Mouse (Mus musculus) left cerebral cortex, adult 8-10 months (tissue): Measurements from ENCODE around the gene Hectd1. TPM values are rescaled to one million over a fixed set of nuclear protein-coding genes. Genes with fewer than 3 reads are reported as not detected.

ENCODE experiments used
- DNase-seq, 2 experiments: peaks; one replicate each; pipeline ENCODE4 v3.0.0; 2022; ENCODE audit warnings: low spot score in 2 of 2
- total RNA-seq, 4 experiments: library from RNA; stranded (reverse); gene quantifications; 2 replicates each; pipeline ENCODE4 v1.2.4; 2022

Gene Hectd1
- total RNA-seq, 4 experiments from 2014 or later, result 77.1 to 85.4 (median 79.4) TPM

- DNase-seq, result no peak
Observed at GRCm38 (mm10) chr12:51843576-51844520, 14.5 kb upstream of the Hectd1 start.

GRCm38 (mm10) chr12:51842081-51842864 is 12.9 kb upstream of the Hectd1 start:
- DNase-seq, result no peak

GRCm38 (mm10) chr12:51839856-51840255 is 10.5 kb upstream of the Hectd1 start:
- DNase-seq, result no peak

DNA sequence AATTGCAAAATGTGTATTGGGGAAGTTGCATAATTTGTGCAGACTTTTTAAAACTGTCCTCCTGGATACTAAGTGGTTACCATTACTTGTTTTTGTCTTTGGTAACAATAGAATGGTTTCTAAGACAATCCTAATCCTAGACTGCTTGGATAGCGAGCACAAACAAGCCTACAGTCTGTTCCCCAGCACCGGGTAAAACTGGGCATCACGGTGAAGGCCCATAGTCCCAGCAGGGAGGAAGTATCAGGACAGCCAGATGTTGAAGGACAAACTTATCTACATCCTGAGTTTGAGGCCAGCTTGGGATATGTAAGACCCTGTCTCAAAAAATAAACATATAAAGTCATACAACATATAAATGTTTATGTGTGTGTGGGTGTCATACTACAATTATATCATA is 5.9 kb upstream of the Hectd1 start:
- DNase-seq, result no peak

DNA sequence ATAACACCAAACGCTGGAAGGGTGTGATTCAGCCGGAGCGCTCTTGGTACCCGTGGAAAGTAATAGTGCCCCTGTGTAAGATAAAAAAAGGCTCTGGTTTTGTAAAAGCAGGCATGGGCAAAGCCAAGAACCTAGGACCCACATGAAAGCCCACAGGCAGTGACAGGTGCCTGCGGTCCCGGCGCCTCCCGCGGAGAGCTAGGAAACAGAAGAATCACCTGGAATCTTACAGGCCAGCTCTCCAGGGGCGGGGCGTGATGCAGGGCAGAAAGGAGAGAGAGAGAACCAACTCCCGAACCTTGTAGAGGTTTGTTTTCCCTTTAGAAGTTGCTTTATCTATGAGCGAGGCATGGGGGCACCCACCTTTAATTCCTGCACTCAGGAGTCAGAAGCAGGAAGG is 2.6 kb upstream of the Hectd1 start:
- no peak for DNase-seq

- DNase-seq, result no peak
Observed at GRCm38 (mm10) chr12:51831296-51831695, 2.0 kb upstream of the Hectd1 start.

DNA sequence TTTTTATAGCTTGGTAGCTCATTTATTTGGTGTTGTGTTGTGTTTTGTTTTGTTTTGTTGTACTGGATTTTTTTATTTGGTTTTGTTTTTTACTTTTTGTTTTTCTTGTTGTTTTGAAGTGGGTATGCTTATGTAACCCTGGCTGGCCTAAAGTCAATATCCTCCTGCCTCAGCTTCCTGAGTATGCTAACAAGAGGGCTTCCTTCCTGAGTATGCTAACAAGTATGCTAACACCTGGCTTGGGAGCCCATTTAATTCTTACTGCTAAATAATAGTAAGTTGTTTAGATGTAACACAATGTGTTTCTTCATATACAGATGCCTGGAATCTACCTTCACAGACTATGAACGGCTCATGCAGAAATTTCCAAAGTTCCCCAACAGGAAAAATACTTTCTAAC is 1.3 kb upstream of the Hectd1 start:
- no peak for DNase-seq

DNA sequence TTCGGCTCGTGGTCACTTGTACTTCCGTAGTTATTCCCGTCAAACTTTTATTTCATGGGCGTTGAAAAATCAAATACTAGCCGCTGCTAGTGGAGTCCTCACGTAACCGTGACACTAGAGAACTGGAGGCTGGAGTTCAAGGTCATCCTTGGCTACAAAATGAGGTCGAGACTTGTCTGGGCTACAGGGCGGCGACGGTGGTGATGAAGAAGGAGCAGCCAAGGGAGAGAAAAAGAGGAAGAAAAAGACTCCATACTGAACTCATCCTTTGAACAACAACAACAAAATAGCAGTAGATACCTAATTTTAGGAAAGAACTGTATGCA is 704 bp upstream of the Hectd1 start:
- no peak for DNase-seq

DNA sequence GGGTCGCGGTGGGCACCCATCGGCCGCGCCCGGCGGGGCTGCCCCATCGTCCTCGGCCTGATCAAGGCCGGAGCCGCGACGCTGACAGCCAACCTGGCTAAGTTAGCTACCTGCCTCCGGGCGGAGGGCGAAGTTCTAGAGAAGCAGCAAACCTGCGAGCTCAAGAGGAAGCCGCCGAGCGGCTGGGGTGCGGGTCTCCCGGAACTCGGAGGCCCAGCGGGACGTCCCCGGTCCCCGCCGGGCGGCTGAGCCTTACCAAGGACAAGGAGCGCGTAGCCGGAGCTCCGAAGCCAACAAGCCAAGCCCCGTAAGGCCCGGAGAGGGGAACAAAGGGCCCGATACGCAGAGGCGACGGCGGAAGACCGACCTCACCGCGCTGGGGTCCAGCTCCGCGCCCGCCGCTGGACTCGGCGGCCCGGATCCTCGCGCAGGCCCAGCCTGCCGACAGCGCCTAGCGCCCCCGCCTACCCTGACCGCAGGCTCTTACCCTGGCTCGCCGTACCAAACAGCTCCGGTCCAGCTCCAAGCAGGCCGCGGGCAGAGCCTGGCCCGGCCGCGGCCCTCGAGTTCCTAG is 533 bp downstream of the Hectd1 start:
- DNase-seq, result no peak

DNA sequence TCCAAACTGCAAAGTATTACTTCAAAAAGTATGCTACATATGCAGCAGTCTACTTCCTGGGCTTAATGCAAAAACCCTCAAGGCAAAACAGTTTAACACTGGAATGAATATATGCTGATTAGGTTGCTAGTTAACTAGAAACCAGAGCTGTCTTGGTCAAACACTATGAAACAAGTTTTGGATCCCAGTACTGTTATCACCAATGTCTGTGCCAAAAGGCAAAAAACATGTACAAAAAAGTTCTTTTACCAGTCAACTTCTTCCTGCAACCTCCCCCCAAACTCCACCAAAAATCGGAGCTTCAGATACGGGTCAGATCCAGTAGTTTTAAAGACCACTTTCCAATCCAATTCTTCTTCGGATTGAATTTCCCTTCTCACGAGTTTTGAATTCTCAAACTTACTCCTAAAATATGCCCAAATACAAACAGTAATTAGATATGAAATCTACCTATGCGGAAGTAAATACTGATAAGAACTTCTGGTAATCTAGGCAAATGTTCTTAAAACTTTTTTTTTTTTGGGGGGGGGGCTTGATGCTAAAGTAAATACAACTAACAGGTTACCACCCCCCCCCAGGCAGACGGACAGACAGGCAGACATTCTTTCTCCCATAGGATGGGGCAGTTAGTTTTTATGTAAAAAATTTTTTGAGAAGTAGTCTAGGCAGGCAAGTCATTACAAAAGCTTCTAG is 1.2 kb downstream of the Hectd1 start:
- no peak for DNase-seq

- DNase-seq, result no peak
Observed at GRCm38 (mm10) chr12:51825338-51825737, 4.0 kb downstream of the Hectd1 start.

DNA sequence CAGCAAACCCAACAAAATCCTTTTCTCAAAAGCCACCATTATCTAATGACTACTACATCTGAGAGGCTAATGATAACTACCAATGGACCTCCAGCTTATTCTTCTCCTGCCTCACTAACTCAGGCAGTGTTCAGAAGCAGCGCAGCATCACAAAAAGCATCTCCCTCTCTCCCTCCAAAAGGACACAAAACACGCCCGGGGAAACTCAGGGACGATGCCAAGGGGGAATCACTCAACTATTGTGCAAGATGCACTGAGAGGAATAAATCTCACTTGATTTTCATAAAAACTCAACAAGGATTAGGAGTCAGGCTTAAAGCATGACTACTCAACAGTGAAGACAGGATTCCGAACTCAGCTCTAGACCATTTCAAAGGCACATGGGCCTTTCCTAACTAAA is 6.0 kb downstream of the Hectd1 start:
- DNase-seq, result no peak

DNA sequence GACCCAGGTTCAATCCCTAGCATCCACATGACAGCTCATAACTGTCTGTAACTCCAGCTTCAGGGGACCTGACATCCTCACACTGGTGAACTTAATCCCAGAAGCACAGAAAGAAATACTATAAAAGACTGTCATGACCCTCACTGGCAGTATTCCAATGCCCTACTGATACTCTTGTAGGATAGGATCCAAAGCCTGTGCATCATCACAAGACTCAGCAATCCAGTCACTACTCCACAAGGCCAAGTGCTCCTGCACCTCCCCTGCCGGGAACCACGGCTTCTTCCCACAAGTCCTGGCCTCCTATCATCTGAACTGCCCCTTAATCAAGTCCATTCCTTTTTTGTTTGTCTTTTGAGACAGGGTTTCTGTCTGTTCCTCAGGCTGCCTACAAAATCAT is 6.5 kb downstream of the Hectd1 start:
- no peak for DNase-seq

DNA sequence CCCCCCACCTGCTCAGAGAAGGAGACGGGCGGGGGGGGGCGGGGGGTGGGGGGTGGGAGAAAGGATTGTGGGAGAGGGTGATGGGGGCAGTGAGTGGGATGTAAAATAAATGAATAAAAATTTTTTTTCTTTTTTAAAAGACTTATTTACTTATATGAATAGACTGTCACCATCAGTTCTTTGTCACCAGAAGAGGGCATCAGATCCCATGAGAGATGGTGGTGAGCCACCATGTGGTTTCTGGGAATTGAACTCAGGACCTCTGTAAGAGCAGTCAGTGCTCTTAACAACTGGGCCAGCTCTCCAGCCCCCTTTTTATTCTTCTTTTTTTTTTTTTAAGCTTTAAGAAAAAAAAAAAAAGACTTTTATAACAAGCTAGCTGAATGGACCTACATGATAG is 7.1 kb downstream of the Hectd1 start:
- no peak for DNase-seq

- no peak for DNase-seq
Observed at GRCm38 (mm10) chr12:51821256-51821655, 8.1 kb downstream of the Hectd1 start.

DNA sequence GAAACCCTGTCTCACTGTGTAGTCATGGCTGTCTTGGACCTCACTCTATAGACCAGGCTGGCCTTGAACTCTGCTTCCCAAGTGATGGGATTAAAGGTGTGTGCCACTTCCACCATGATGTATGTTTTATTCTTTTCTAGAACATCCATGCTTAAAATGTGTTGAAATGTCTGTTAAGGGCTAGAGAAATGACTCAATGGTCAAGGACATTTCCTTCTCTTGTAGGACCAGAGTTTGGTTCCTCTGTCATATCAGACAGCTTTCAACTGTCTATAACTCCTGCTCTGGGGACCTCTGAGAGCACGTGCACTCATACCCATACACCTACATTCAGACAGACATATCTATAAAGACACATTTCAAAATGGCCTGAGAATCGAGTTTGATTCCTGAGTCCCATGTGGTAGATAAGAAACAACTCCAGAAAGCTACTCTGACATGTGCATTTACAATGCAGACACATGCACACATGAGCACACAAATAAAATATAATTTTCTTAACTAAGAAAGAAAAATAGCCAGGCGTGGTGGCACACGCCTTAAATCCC is 9.3 kb downstream of the Hectd1 start:
- no peak for DNase-seq

GRCm38 (mm10) chr12:51817815-51818613 is 11.3 kb downstream of the Hectd1 start:
- no peak for DNase-seq

DNA sequence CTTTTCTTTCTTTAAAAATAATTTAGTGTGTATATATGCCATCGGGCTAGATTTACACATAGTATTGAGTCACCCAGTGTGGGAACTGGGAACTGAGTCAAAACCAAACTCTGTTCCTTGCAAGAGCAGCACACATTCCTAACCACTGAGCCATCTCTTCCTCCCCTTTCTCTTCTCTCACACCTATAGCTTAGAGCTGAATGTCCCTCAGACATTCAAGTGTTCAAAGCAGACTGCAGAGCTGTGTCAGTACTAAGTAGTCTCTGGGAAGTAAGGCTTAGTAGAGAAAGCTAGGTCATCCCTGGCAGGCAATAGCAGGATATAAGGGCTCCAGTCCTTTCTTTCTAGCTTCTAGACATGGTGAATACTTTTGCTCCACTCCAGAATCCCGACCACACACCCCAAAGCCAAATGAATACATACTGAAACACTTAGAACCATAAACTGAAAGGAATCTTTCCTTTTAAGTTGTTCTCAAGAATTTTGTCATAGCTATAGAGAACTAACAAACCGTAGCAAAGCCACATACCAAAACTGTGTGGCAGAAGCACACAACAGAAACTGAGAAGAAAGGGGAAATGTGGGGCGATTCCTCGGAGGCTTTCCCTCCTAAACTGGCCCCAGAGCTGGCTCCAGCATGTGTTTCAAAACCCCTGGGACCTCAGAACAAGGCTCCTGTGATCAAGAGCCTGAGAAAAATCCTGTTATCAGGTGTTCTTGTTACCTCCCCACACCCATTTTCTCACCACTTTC is 17.8 kb downstream of the Hectd1 start:
- no peak for DNase-seq

GRCm38 (mm10) chr12:51810564-51810963 is 18.8 kb downstream of the Hectd1 start:
- no peak for DNase-seq

GRCm38 (mm10) chr12:51784842-51785241 is 44.5 kb downstream of the Hectd1 start:
- no peak for DNase-seq
